Mouse (Mus musculus) heart, postnatal 0 days (tissue): Measurements from ENCODE around the gene Fam24b.

Experiments used
- CTCF ChIP-seq: IDR thresholded peaks from 2 replicates; pipeline ENCODE4 v1.5.1; 2016; ENCODE audit warnings: antibody characterized with exemption, control low read depth, low read depth
- EP300 ChIP-seq: IDR thresholded peaks from 2 replicates; pipeline ENCODE4 v1.6.1; 2016; ENCODE audit warnings: antibody characterized with exemption, low read depth

DNA sequence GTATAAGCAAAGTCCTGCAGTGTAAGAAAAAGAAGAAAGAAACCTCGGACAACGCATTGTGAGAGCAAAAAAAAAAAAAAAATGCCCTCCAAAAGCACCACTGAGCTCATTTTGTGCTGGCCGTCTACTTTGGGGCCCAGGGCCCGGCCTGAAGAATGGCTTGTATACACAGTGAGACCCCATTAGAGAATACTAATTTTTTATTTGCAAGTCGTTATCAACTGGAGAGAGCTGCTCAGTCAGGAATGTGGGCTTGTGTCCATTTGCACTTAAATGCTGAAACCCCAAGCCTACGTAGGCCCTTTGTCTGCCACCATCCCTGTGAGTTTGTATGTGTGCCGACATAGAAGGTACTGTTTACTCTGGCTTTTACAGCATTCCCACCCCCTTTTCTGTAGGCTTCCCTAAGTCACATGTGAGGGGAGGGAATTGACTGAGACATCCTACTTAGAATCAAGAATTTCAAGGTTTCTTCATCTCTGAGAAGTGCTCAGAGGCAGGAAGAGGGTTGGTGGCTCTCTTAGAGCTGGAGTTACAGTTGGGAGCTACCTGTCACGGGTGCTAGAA is 8.3 kb upstream of the Fam24b start:
- TF ChIP-seq CTCF (no peak), EP300 (no peak)
